Mouse (Mus musculus) CD4-positive naive resting alpha-beta T cell, adult 76 days (primary cell): ENCODE measurements around the gene 1700009N14Rik. TPM values are rescaled to one million over a fixed set of nuclear protein-coding genes. Genes with fewer than 3 reads are reported as not detected.

ENCODE experiments used
- total RNA-seq: library from RNA; stranded (reverse); gene quantifications from one replicate; pipeline ENCODE4 v1.2.4, GENCODE M21; 2023

1700009N14Rik gene
- total RNA-seq = not detected

GRCm38 (mm10) chr4:39450069-39450468, at the start of gene 1700009N14Rik:
Gene 1700009N14Rik, plus strand, starts transcription at chr4:39450295.

